Mouse (Mus musculus) kidney, embryonic 16.5 days (tissue): ENCODE measurements at regions not wholly inside any gene's neighbourhood (a gene's known extent, or its start where the extent isn't known, plus 50 kb on each side); places are given as distances from the start of the nearest gene placed in this dataset.

ENCODE experiments used
- ATAC-seq: fragments of 200-750 bp; cut with Nextera tagmentation; 2 replicates; pipeline ENCODE4 v1.8.0; 2017; ENCODE audit warnings: moderate TSS enrichment; ENCODE audit not compliant: low FRiP score, low TSS enrichment
- H3K27ac ChIP-seq: fragments of 300-500 bp; sonication (generic); 2 replicates; pipeline ENCODE4 v1.5.1; 2014; ENCODE audit warnings: low read length
- H3K27me3 ChIP-seq: fragments of 300-500 bp; sonication (generic); 2 replicates; pipeline ENCODE4 v1.6.1; 2014; ENCODE audit warnings: low read length, control low read depth, mixed read lengths; ENCODE audit not compliant: insufficient read depth
- H3K36me3 ChIP-seq: fragments of 300-500 bp; sonication (generic); 2 replicates; pipeline ENCODE4 v1.6.1; 2014; ENCODE audit warnings: low read length, control low read depth, mixed read lengths; ENCODE audit not compliant: insufficient read depth
- H3K4me1 ChIP-seq: fragments of 300-500 bp; sonication (generic); 2 replicates; pipeline ENCODE4 v1.6.1; 2014; ENCODE audit warnings: low read length, control low read depth, mixed read lengths; ENCODE audit not compliant: insufficient read depth
- H3K4me2 ChIP-seq: fragments of 300-500 bp; sonication (generic); replicated peaks from 2 replicates; pipeline ENCODE4 v1.6.1; 2014; ENCODE audit warnings: low read depth, low read length
- H3K4me3 ChIP-seq: fragments of 300-500 bp; sonication (generic); 2 replicates; pipeline ENCODE4 v1.5.1; 2014; ENCODE audit warnings: mild to moderate bottlenecking, low read length
- H3K9ac ChIP-seq: fragments of 300-500 bp; sonication (generic); replicated peaks from 2 replicates; pipeline ENCODE4 v1.6.1; 2014; ENCODE audit warnings: low read length
- H3K9me3 ChIP-seq: fragments of 300-500 bp; sonication (generic); 2 replicates; pipeline ENCODE4 v1.6.1; 2016; ENCODE audit warnings: low read length, control low read depth
- WGBS: fragments of 180-500 bp; shearing (Covaris S2); extraction: QIAGEN DNeasy Blood & Tissue Kit; methylation state at CpG from one replicate; pipeline ENCODE4 v1.1.7; 2014; 5-methylcytosine and 5-hydroxymethylcytosine counted together

- 78% methylated on average over 6 of the region's 6 CpGs for WGBS
- Histone ChIP-seq H3K4me3 (no peak overlapping the region), H3K4me1 (no peaks in the 10 kb centered on the region), H3K9me3 (no peaks in the 10 kb centered on the region), H3K9ac (no peak overlapping the region), H3K27ac (no peak overlapping the region), H3K4me2 (no peak overlapping the region), H3K36me3 (no peaks in the 10 kb centered on the region), H3K27me3 (no peaks in the 10 kb centered on the region)
- ATAC-seq = no peak
Observed at GRCm38 (mm10) chr13:57325306-57325925, 429.6 kb upstream of the Trpc7 start.

DNA sequence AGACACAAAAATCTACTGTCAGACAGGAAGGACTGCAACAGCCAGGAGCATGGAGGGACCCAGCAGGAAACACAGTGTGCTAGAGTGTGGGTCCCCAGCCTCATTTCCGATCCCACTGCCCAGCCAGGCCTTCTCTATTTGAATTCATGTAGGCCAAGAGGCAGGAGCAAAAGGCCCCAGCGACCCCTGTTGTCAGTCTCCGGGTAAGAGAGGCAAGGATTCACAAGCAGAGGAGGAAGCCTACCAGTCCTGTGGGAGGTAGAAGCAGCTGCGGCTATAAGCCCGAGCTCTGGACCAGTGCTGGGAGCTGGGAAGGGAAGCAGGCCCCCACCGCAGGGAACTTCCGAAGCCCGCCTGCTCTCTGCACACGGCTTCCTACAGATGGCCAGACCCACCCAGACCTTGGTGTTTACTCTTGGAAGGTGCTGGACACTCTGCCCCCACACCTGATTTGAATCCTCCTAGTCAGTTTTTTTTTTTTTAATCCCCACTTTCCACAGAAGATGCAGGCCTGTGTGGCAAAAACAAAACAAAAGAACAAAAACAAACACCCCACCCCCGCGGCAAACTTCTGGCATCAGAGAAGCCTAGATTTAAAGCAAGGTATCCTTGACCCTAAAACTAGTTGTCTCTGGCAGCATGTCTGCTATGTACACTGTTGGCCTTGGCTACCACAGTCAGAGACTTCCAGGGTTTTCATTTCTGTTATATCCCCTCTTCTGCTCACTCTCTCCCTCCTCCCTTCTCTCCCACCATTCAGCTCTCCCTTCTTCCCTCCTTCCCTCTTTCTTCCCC, 420.6 kb upstream of the Trpc7 start:
- no peak for ATAC-seq
- no peak overlapping the region for H3K27ac ChIP-seq
- 41% methylated on average over 11 of the region's 11 CpGs for WGBS

GRCm38 (mm10) chr13:57314512-57314911, 418.7 kb upstream of the Trpc7 start:
- H3K4me1 ChIP-seq = no peaks in the 10 kb centered on the region; the same call in 1 of the 2 replicates
- no peak overlapping the region for H3K27ac ChIP-seq
- no peak overlapping the region for H3K4me3 ChIP-seq
- ATAC-seq = no peak
- H3K36me3 ChIP-seq = no peaks in the 10 kb centered on the region
- H3K9me3 ChIP-seq = no peaks in the 10 kb centered on the region
- H3K27me3 ChIP-seq = no peaks in the 10 kb centered on the region
- no peak overlapping the region for H3K9ac ChIP-seq
- WGBS = 55% methylated on average over 9 of the region's 9 CpGs
- no peak overlapping the region for H3K4me2 ChIP-seq

More for the DNA sequence above, 420.6 kb upstream of the Trpc7 start:
- Histone ChIP-seq H3K4me3 (no peak overlapping the region), H3K4me1 (no peaks in the 10 kb centered on the region; the same call in 1 of the 2 replicates), H3K4me2 (no peak overlapping the region), H3K9me3 (no peaks in the 10 kb centered on the region), H3K36me3 (no peaks in the 10 kb centered on the region), H3K9ac (no peak overlapping the region), H3K27me3 (no peaks in the 10 kb centered on the region)

DNA sequence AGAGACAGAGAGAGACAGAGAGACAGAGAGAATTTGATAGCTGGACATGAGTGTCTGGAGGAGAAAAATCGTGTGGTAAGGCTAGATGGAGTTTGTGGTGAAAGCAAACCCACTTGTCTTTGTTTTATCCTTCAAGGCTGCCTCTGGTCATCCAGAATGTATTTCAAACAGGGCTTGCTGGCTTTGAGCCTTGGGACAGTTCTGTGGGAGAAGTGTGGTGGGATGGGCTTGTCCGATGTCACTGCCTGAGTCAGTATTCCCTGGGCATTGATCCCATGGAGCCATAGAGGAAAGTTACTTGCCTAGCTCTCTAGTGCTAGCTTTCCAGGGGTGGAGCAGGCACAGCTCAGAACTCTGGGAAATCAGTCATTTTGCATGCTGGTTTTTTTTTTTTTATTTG, 417.9 kb upstream of the Trpc7 start:
- WGBS = 42% methylated on average over 2 of the region's 2 CpGs
- H3K4me2 ChIP-seq = no peak overlapping the region
- H3K27ac ChIP-seq = no peak overlapping the region
- ATAC-seq = no peak
- no peak overlapping the region for H3K4me3 ChIP-seq
- no peak overlapping the region for H3K9ac ChIP-seq
- H3K36me3 ChIP-seq = no peaks in the 10 kb centered on the region
- H3K27me3 ChIP-seq = no peaks in the 10 kb centered on the region
- H3K9me3 ChIP-seq = no peaks in the 10 kb centered on the region
- H3K4me1 ChIP-seq = no peaks in the 10 kb centered on the region; the same call in 1 of the 2 replicates

GRCm38 (mm10) chr13:57311235-57311634, 415.4 kb upstream of the Trpc7 start:
- Histone ChIP-seq H3K27ac (no peak overlapping the region), H3K9me3 (no peaks in the 10 kb centered on the region), H3K4me2 (no peak overlapping the region), H3K4me3 (no peak overlapping the region), H3K27me3 (no peaks in the 10 kb centered on the region), H3K36me3 (no peaks in the 10 kb centered on the region), H3K4me1 (no peaks in the 10 kb centered on the region), H3K9ac (no peak overlapping the region)
- ATAC-seq = no peak
- WGBS = 64% methylated on average over 2 of the region's 2 CpGs

GRCm38 (mm10) chr13:57309618-57310017, 413.8 kb upstream of the Trpc7 start:
- H3K4me2 ChIP-seq = no peak overlapping the region
- 90% methylated on average over 4 of the region's 4 CpGs for WGBS
- H3K27ac ChIP-seq = no peak overlapping the region
- no peaks in the 10 kb centered on the region for H3K27me3 ChIP-seq
- no peaks in the 10 kb centered on the region for H3K36me3 ChIP-seq
- no peaks in the 10 kb centered on the region for H3K4me1 ChIP-seq
- no peak overlapping the region for H3K4me3 ChIP-seq
- H3K9ac ChIP-seq = no peak overlapping the region
- no peaks in the 10 kb centered on the region for H3K9me3 ChIP-seq
- ATAC-seq = no peak

- ATAC-seq = no peak
- Histone ChIP-seq H3K27me3 (no peaks in the 10 kb centered on the region), H3K9ac (no peak overlapping the region), H3K4me3 (no peak overlapping the region), H3K4me1 (no peaks in the 10 kb centered on the region), H3K27ac (no peak overlapping the region), H3K4me2 (no peak overlapping the region), H3K9me3 (no peaks in the 10 kb centered on the region), H3K36me3 (no peaks in the 10 kb centered on the region)
- WGBS = 51% methylated on average over 20 of the region's 20 CpGs
Observed at GRCm38 (mm10) chr13:57307971-57308903, 412.4 kb upstream of the Trpc7 start.

DNA sequence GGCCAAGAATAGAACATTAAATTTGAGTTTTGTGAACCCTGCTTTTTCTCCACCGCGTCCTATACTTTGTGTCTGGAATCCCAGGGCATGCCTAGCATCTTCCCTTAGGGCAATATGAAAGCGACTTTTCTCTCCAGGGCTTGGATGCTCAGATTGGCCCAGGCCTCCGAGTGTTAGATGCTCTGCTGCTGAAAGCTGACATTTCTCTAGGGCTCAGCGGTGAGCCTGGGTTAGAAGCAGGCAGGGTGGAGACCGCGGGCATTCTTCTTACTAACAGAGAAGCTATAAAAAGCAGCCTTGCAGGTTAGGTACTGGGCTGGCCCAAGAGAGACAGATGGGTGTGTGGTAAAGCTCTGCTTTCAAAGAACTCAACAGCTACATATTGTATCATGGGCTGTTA, 409.8 kb upstream of the Trpc7 start:
- Histone ChIP-seq H3K4me3 (no peak overlapping the region), H3K9ac (no peak overlapping the region), H3K4me1 (no peaks in the 10 kb centered on the region), H3K4me2 (no peak overlapping the region), H3K36me3 (no peaks in the 10 kb centered on the region), H3K27ac (no peak overlapping the region), H3K27me3 (no peaks in the 10 kb centered on the region), H3K9me3 (no peaks in the 10 kb centered on the region)
- WGBS = 90% methylated on average over 7 of the region's 7 CpGs
- ATAC-seq = no peak

DNA sequence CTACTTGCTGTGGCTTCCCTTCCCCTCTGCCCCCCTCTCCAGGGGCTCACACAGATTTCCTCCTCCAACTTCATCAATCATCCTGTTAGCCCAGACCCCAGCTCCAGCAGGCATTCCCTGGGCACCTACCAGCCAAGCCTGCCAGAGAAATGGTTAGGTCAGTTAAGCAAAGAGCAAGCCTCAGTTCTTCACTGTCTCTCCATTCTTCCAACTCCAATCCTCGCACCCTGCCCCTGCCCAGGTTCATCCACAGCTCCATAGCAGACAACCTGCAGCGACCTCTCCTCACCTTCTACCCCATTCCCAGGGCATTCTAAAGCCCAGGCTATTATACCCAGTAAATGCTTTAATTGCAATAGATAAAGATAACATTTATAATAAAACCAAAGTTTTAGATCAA, 408.0 kb upstream of the Trpc7 start:
- Histone ChIP-seq H3K4me2 (no peak overlapping the region), H3K9me3 (no peaks in the 10 kb centered on the region), H3K36me3 (no peaks in the 10 kb centered on the region), H3K4me1 (no peaks in the 10 kb centered on the region), H3K27me3 (no peaks in the 10 kb centered on the region), H3K9ac (no peak overlapping the region), H3K4me3 (no peak overlapping the region), H3K27ac (no peak overlapping the region)
- no peak for ATAC-seq
- 78% methylated on average over 2 of the region's 2 CpGs for WGBS
